Mouse (Mus musculus): ENCODE results near the gene Sost.
A peak's percentile ranks its signal among the peaks of the same experiment; 100 is the strongest.
"Not testable (repeated sequence)": the region's sequence is repeated elsewhere in the genome, so short reads cannot be mapped to it uniquely, and the experiment has no call there.

Gene Sost

DNA sequence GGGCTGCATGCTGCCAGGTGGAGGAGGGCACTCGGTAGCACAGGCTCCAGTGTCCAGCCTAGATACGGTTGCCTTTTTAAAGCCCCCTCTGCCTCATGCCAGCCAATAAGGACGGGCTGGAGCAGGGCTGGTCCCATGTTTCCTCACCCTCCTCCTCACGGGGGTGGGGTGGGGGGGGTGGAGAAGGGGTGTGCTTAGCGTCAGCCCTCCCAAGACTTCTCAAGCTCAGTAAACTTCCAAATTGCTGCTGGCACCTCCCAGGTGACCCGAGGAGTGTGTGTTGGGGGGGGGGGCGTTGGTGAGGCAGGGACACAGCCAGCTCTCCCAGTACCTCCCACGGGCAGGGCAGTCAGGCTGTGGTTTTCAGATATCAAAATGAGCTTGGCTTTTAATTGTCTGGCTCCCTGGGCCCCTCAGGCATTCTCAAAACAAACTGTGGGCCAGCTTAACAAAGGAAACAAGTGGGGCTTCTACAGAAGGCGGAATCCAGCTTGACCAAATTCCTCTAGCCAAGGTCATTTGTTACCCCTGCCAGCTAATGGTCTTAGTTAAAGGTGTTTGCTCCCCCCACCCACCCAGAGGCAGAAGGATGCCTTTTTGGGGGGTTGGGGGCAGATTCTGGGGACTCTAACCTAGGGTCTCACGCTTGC, at the start of gene Sost:
Gene Sost, minus strand, starts transcription at position 51 of the 650 bp plus-strand sequence.
- no peak for DNase-seq

GRCm38 (mm10) chr11:102016136-102016535, 49.3 kb upstream of the Sost start:
- DNase-seq, result peak; percentile 70

DNA sequence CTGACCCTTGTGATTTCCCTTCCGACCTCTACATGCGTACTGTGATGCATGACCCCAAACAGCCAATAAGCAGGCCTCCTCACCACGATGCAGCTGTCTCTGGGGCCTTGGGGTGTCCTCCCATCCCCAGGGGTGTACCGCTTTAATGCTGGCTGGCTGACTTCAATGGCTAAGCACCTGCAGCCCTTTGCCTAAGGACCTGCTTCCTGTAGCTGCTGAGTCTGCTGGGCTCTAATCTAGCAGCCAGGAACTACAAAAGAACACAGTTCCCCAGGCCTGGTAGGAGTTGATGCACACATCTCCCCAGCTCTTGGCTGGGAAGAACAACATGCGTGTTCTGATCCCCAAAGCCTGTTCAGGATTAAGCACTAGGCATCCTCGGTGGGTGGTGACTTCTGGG, 48.7 kb upstream of the Sost start:
- no peak for DNase-seq

DNA sequence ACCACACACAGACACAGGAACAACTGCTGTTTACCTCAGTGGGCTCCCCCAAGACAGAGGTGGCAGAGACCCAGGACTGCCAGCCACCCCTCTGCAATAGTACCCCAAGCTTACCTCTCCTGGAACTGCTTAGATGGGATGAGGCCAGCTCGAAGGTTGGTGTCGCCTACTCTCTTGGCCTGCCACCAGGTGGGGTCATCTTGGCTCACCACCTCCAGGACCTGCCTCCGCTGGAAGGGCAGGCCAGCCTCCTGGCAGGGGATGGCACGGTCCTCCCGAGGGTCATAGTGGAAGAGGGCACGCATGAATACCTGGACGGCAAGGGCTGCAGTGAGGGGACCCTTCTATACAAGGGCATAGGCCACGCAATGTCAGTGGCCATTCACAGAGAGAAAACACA, 46.4 kb upstream of the Sost start:
- no peak for DNase-seq

DNA sequence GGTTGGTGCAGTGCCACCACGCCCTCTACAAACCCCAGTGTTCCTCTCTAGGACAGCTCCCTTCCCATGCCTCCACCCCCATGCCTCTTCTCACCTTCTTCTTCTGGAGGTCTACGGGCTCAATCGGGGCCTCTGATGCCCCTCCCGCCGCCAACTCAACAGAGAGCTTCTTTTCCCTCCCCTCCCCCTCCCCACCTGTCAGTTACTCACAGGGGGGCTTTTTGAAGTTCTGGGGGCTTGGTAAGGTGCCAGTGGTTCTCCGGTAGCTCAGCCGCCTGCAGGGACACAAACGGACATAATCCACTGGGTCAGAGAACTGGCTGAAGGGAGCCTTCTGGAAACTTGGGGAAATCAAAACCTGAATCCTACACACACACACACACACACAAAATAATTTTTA, 44.7 kb upstream of the Sost start:
- DNase-seq, result no peak

DNA sequence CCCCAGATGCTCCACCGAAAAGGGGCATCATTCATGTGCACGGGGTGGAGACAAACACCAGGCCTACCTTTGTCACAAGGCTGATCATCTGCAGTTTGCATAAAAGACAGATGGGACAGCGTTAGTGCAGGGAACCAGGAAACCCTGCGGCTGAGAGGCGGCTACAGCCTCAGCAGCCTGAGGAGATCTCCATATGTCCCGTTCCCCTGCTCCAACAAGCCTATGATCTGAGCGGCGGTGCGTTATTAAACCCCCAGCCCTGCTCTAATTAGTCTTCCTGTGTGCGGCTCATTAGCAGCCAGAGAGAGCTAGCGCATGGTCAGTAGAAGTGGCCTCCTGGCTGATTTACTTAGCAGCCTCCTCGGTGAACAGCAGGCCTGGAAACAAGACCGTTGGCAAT, 43.3 kb upstream of the Sost start:
- peak; percentile 91 for DNase-seq

DNA sequence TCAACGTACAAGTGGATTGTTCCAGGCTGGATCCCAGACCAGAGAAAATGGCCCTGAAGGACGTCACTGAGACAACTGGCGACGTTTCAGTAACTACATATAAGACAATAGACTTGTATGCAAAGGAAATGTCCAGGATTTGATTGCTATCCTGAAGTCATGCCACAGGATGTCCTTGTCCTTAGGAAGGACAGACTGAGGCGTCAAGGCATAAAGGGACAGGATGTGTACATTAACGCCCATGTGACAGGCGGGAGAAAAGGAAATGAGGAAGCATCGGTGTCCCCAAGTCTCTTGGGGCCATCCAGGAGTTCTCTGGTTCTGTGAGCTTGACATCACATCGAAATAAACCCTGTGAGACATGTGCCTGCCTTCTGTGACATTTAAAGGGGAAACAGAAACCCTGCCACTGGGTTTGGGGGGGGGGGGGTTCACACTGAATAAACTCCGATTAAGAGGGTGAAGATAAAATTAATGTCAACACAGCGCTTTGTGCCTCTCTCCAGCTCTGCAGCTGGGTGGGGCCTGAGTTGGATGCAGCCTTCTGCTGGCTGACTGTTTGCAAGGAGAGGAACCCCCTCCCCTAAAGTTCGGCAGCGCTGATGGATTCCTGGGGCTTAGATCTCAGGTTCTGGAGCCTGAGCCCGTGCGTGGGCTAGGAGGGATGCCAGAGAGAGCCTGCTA, 42.3 kb upstream of the Sost start:
- DNase-seq, result no peak

- DNase-seq, result no peak
Measured at GRCm38 (mm10) chr11:102008372-102008771, 41.6 kb upstream of the Sost start.

DNA sequence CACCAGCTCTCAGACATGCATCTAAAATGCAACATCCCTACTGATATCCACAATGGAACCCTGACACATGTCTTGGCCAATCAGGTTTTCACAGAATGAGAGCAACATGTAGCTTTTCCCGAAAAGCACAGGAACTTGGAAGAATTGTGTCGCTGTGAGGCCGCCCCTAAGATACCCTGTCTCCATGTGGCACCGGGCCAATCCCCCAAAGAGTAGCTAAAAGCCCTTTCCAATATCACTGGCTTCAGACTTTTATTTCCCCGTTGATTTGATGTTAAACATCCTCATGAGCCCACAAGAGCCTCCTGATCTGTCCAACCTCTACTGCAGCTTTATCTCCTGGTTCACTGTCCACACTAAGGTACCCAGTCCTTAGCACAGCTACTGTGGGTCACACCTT, 39.9 kb upstream of the Sost start:
- no peak for DNase-seq

- no peak for DNase-seq
Measured at GRCm38 (mm10) chr11:102006271-102006670, 39.5 kb upstream of the Sost start.

GRCm38 (mm10) chr11:102004251-102004650, 37.4 kb upstream of the Sost start:
- DNase-seq, result no peak

DNA sequence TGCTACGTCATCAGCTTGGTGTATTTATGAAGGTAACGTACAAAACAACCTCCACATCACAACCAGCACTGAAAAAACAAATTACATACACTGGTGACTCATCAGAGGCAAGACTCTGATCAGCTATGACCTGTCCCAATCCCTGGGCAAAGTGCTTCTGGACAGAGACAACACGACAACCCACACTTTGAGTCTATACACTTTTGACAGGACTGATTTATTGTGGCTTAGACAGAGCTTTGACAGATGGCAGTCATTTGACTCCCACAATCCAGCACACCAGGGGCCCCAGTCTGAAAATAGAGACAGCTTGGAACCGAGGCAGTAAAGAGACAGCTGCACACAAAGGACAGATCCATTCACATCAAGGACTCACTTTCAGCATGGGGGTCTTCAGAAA, 32.7 kb upstream of the Sost start:
- DNase-seq, result no peak

GRCm38 (mm10) chr11:101998258-101998657, 31.4 kb upstream of the Sost start:
- no peak for DNase-seq

DNA sequence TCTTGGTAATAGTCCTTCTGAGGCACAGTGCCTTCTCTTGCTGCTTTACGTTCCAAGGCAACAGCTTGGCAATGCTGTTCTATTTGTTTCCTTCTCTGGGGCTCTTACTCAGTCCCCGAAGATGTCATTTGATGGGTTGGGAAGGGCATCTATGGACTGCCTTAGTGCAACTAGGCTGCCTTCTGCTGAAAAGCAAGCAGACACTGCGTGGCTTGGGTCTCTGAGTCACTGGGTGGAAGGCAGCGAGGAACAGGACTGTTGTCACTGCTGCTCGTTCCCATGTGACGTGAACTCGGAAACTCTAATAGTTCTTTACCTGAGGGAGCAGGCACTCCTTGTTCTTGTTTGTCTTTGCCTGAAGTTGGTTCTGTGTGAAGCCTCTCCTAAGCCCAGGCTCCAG, 29.1 kb upstream of the Sost start:
- no peak for DNase-seq

GRCm38 (mm10) chr11:101994100-101994499, 27.3 kb upstream of the Sost start:
- no peak for DNase-seq

- no peak for DNase-seq
Measured at GRCm38 (mm10) chr11:101992411-101992810, 25.6 kb upstream of the Sost start.

GRCm38 (mm10) chr11:101991813-101992212, 25.0 kb upstream of the Sost start:
- DNase-seq, result no peak

GRCm38 (mm10) chr11:101990244-101990643, 23.4 kb upstream of the Sost start:
- no peak for DNase-seq

GRCm38 (mm10) chr11:101986913-101987312, 20.1 kb upstream of the Sost start, which contains the start of gene Dusp3:
Gene Dusp3, minus strand, starts transcription at chr11:101987013.
- no peak for DNase-seq

DNA sequence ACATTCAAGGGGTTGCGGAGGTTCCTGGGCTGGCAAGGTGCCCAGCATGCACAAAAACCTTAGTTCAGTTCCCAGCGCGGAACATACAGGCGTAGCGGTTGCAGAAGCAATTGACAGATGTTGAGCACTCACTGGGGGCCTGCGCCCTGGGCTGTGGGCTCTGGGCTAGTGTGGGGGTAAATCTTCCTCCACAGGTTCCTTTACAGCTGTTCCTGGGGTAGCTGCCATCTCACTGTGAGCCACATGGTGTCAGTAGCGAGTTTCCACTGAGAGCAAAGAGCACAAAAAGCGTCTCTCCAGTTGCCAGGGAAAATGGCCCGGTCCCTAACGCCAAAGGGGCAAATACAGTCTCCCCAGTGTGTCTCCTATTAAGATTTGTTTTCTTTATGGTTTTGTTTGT, 19.2 kb upstream of the Sost start:
- peak; percentile 88 for DNase-seq

DNA sequence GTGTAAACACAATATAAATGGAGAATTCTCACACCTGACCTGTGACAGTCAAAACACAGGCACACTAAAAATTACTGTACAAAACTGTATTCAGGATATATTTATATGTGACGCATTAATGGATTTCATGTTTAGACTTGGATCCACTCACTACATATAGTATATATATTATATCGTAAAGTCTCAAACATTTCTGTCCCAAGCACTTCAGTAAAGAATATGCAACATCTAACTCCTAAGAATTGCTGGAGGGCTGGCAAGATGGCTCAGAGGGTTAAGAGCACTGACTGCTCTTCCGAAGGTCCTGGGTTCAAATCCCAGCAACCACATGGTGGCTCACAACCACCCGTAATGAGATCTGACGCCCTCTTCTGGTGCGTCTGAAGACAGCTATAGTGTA, 18.6 kb upstream of the Sost start:
- DNase-seq, result not testable (repeated sequence)

DNA sequence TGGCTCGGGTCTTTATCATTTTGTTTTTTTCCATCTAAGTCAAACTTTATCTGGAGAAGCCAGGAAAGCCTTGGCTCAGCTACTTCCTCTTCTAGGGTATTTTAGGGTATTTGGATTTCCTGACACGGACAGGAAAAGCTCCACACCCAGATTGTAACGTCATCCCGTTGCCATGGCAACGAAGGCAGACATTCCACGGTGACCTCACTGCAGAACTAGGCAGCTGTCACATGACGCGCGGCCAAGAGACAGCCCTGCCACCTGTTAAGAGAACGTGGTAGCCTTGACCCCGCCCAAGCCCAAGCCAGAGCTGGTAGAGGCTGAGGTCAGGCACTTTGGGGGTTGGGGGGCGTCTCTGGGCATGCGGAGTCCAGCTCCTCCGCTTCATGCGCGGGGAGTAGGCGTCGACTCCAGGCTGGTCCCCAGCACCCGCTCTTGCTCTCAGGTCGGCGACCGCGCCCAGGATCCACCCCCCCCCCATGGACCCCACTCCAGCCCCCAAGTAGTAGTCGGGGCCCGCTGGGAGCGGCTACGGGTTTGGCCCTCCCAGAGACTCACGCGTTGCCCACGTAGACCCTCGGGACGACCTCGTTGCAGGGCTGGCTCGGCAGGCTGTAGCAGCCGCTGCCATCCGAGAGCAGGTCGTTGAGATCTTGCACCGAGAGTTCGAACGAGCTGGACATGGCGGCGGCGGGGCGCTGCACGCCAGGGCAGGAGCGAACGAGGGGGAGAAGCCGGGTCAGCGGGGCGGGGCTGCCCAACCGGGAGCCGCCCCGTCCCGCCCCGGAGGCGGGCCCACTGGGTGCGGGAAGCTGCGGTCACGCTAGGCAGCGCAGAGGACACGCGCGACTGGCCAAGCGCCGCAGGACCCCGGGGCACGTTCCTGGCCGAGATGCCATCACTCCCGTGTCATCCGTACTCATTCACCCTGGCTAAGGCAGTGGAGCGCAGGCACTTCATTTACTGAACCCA, 17.5 kb upstream of the Sost start, which contains the start of gene Cfap97d1:
Gene Cfap97d1, plus strand, starts transcription at position 226 of the 972 bp plus-strand sequence.
- peak; percentile 97 for DNase-seq

DNA sequence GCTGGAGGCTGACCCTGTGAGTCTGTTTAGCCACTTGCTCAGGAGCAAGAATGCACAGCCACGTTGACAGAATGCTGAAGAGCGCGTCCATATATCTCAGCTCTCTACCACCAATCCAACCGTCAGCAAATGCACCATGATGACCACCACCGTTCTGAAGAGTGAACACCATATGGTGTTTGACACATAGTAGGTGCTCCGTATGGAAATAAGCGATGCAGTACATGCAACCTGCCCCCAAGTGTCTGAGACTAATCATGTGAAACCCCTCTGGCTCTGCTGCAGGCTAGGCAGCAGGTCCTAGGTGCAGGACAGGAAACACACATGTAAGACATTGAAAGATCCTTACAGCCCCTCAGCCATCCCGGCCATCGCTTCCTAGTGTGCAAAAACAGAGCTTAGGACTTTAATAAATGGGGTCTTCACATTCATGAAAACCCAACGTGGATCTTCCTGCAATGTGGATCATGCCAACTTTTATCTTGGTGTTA, 16.7 kb upstream of the Sost start:
- DNase-seq, result peak; percentile 55
